Mouse (Mus musculus) gastrocnemius, postnatal 4 days (tissue): ENCODE data around the gene Fam213b. TPM values are rescaled to one million over a fixed set of nuclear protein-coding genes. Genes with fewer than 3 reads are reported as not detected.
A peak's percentile ranks its signal among the peaks of the same experiment; 100 is the strongest.

Experiments used
- DNase-seq, 2 experiments: peaks; one replicate each; pipeline ENCODE4 v3.0.0; 2021 to 2022; ENCODE audit warnings: low spot score in 2 of 2, mixed read lengths in 2 of 2
- total RNA-seq, 2 experiments: library from RNA; stranded (reverse); gene quantifications; 2 replicates each; pipeline ENCODE4 v1.2.3; 2021

The Fam213b gene
- total RNA-seq, 2 experiments from 2014 or later, result 100 to 112 TPM

- no peak for DNase-seq
These were observed 26.5 kb upstream of the Fam213b start for GRCm38 (mm10) chr4:154925413-154925812.

- no peak for DNase-seq
These were observed 24.0 kb upstream of the Fam213b start for GRCm38 (mm10) chr4:154922931-154923330.

- no peak for DNase-seq
These were observed 23.4 kb upstream of the Fam213b start for GRCm38 (mm10) chr4:154922291-154922690.

- no peak for DNase-seq
These were observed 17.7 kb upstream of the Fam213b start for GRCm38 (mm10) chr4:154916662-154917061.

GRCm38 (mm10) chr4:154915286-154915685, 16.4 kb upstream of the Fam213b start:
- no peak for DNase-seq

DNA sequence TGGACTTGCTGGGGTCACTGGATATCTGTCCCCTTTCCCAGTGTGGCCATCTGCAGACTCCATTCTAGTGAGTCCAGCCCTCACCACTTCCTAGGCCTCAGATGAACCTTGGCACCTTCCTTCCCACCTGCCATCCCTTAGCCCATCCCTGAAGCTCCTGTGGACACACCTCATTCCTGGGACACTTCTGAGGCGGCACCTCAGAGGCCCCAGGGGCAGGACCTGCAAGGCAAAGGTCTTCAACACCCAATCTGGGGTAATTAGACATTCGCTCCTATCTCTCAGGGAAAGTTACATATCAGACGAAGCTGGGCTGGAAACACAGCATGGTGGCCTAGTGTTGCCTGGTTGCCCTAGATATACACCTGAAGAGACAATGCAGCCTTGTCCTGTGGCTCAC, 15.8 kb upstream of the Fam213b start:
- no peak for DNase-seq

- no peak for DNase-seq
These were observed 15.3 kb upstream of the Fam213b start for GRCm38 (mm10) chr4:154914252-154914651.

DNA sequence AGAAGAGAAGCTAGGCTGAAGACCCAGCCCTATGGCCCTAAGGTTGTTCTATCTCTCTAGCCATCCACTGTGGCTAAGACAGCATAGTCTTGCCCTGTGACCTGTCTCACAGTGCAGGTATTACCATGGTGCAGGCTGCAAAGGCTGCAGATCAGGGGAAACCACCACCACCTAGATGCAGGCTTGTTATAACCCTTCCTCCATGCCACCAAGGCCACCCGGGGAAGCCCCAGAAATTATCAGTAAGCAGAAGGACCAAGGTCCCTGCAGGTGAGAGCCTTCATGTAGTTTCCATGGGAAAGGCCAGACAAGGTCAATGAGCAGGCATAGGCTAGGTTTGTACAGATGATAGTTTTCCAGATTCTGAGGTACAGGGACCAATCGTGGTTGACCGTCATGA, 14.9 kb upstream of the Fam213b start:
- no peak for DNase-seq

DNA sequence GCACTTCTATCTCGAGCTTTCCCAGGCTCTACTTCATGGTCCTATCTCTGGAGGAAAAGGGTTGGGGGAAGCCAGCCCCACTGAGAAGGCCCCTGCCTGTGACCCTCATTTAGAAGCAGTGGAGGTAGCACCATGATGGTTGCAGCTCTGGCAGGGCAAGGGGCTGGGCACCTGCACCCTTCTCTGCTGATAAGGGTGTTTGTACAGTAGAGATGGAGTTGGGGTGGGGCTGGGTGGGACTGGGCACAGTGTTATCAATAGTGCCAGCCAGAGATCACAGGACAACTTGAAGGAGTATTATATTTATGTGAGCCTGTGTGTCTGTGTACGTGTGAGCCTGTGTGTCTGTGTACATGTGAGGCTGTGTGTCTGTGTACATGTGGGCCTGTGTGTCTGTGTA, 12.7 kb upstream of the Fam213b start:
- DNase-seq, result no peak

- DNase-seq, result no peak
These were observed 11.9 kb upstream of the Fam213b start for GRCm38 (mm10) chr4:154910606-154911522.

- no peak for DNase-seq
These were observed 9.6 kb upstream of the Fam213b start for GRCm38 (mm10) chr4:154908490-154908889.

GRCm38 (mm10) chr4:154907833-154908232, 8.9 kb upstream of the Fam213b start:
- DNase-seq, result peak in 1 of 2 experiments; percentile 75

- DNase-seq, result no peak
These were observed 5.5 kb upstream of the Fam213b start for GRCm38 (mm10) chr4:154904185-154905071.

GRCm38 (mm10) chr4:154902371-154902770, 3.4 kb upstream of the Fam213b start:
- no peak for DNase-seq

DNA sequence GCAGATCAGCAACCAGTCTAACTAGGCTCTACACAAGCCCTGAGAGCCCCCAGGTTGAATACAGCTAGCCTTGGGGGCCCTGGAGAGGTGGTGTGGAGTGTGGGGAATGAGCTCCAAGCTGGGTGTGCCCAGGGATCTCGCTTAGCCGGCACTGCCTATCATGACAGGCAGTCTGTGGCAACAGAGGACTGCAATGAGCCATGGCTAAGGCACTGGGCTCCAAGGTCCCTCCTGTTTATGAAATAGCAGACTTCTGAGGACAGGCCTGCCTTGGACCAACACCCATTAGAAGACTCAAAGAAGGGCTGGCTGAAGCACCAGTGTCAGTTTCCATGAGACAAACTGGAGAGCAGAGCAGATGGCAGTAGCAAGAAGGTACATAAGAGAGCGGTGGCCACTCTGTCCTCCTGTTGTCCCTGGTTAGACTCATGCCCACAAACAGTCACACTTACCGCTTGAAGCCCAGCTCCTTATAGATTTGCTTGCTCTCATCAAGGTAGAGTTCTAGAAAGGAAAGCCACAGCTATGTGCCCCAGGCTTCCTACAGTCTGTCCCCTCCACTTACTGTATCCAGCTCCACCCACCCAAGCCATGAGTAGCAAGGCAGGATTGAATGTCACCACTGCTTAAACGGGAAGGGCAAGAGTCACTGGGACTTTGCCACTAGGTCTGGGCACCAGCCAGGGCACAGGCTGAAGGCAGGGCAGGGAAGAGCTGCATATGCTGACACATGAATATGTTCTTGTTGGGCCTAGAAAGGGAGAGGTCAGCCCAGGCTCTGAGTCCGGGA, 1.1 kb downstream of the Fam213b start:
- no peak for DNase-seq

DNA sequence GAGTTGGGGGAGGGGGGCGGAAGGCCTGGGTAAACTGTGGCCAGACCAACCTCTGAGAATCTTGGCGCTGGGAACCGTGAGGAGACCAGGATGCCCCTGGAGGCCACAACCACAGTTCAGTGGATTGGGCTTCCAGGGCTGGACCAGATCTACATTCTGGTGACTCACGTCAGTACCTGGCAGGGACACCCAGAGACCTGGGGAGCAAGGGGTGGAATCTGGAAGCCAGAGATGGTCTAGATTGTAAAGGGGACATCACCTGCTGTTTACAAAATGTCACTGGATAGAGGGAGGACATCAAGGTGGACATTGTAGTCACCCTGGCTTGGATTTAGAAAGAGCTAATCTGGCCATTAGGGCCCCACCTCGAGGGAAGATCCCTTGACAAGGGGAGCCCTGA, 3.4 kb downstream of the Fam213b start:
- DNase-seq, result no peak

DNA sequence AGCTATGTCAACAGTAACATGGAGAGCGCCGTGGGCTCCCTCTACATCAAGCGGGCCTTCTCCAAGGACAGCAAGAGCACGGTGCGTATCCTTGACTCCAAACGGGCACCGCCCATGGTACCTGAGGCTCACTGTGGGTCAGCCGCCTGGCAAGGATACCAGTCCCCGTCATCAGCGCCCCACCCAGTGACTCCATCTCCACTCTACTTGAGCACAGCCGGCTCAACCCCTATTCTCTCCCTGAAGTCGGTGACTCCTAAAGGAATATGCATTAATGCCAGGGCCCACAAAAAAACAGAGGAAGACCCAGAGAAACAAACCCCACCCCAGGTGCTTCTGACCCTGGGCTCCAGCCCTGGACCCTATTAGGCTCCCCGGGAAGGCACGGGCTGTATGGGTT, 8.0 kb downstream of the Fam213b start:
- no peak for DNase-seq

DNA sequence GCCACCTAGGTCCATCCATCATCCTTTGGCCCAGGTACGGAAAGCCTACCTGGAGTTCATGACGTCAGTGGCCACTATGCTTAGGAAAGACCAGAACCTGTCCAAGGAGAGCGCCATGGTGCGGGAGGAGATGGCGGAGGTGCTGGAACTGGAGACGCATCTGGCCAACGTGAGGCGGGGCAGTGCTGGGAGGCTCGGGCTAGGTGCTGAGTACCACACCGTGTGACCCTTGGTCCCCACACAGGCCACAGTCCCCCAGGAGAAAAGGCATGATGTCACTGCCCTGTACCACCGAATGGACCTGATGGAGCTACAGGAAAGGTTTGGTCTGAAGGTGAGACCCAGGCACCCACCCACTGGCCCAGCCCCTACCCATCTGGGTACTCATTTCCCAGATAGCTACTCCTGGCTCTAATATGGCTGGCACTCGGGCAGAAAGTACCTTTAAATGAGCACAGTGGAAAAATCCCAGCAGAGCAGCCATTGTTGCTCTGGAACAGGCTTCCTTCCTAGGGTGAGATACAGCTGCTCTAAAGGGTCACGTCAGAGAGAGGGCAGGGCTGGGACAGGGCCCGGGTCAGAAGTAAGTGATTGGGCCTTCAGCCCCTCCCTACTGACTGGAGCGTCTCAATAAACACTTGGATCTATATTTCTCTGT, 11.2 kb downstream of the Fam213b start:
- DNase-seq, result no peak

DNA sequence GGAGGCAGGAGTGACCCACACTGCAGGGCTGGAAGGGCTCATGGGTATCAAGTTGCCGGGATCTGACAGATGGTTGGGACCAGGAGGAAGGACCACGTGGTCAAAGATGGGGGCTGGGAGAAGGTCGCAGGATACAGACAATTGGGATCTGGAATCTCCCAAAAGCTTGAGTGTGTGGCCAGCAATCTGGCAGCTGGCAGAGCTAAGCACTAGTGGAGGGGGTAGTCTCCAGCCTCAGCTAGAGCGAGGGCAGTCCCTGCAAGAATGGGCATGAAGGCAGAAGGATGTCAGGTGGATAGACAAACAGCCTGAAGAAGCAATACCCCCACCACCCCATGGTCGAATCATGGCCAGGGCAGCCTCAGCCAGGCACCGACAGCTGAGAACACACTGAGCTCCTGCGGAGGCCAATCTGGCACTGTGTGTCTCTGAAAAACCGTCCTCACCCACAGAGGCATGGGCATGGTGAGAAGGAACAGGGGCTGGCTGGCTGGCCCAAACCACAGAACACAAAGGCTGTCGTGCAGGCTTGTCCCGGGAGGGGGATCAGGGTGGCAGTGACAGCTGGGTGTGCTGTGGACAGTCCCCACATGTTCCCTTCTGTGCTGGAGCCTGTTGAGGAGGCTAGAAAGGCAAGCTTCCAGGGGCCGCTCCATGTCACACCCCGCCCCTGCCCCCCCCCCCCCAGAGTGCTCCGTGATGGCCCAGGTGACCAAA, 11.9 kb downstream of the Fam213b start:
- DNase-seq, result no peak

DNA sequence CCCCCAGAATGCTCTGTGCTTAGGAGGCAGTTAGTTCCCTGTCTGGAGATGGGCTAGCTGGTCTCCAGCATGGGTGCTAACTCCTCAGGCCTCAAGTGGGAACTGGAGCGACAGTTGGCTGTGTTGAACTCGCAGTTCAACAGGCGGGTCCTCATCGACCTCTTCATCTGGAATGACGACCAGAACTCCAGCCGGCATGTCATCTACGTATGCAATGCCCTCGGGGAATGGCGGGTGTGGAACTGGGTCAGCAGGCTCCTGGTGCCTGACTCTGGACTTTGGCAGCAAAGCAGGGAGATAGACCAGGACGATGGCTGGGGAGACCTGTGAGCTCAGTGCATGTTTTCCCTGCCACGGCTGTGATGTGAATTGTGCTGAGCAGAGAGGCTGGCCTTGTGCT, 13.5 kb downstream of the Fam213b start:
- DNase-seq, result no peak
